Mouse (Mus musculus): ENCODE measurements around the gene 6030452D12Rik.

Gene 6030452D12Rik

DNA sequence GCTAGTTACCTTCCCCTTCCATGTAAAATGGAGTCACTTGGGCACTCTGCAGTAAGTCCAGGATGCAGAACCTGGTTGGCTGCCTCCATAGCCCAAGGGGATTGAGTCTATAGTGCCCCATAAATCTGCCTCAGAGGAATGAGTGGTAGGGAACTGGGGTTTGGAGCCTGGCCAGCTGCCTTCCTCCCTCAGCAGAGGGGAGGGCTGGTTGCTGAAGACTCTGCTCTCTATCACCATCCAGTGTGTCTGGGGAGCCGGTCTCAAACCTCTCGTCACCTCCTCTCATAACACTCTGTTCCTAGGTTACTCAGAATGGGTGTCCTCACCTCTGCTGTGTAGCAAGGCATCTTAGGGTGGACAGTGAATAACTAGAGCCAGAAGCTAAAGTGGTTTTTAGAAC, 16.3 kb downstream of the 6030452D12Rik start:
- no peak for DNase-seq (ENCODE audit: low read depth, low spot score)

DNA sequence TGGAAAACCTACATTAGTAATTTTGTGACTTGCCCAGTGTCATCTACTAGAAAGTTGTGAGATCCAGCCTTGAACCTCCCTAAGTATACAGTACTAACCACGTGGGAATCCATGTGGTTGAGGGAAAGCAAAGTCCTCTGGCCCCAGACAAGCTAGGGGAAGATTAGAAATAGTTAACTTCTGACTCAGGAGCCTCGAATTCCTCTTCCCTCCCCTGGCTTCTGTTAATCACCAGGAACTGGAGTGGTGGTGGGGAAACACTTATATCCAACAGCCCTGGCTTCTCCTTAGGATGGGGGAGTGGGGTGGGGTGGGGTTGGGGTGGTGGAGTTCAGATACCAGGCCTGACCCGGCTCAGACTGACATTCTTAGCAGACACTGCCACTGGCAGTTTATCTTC, 18.4 kb downstream of the 6030452D12Rik start:
- no peak for DNase-seq (ENCODE audit: low read depth, low spot score)

DNA sequence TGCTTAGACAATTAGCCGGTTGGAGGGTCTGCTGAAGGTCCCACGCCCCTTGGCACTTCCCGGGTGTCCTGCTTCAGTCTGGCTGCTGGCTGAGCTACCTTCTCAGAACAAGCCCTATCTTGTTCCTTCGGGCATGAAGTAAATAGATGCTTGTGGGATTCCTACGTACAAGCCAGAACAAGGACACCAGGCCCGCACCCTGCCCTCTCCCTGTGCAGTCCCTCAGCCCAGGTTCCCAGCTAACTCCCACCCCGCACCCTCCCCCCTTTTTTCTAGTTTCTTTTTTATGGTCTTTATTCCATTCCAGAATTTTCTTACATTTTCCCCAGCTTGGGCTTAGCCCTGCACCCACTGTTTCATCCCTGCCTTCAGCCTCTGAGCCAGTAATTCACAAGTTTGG, 20.3 kb downstream of the 6030452D12Rik start:
- DNase-seq (ENCODE audit: low read depth, low spot score) = no peak

DNA sequence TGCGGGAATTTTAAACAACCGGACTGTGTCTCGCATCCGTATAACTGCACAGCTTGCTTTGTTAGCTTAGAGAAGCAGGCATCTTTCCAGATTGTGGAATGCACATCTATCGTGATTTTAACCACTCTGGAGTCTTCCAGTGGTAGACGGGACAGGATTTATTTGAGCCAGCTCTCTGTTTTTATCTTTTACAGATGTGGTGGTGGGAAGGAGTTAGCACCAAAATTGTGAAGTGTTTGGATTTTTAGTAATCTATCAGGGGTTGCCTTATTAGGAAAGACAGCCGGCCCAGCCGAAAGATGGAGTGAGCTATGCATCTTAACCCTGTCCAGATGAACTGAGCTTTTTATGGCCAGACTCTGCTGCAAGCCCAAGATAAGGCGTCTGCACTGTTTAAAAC, 21.5 kb downstream of the 6030452D12Rik start:
- no peak for DNase-seq (ENCODE audit: low read depth, low spot score)

DNA sequence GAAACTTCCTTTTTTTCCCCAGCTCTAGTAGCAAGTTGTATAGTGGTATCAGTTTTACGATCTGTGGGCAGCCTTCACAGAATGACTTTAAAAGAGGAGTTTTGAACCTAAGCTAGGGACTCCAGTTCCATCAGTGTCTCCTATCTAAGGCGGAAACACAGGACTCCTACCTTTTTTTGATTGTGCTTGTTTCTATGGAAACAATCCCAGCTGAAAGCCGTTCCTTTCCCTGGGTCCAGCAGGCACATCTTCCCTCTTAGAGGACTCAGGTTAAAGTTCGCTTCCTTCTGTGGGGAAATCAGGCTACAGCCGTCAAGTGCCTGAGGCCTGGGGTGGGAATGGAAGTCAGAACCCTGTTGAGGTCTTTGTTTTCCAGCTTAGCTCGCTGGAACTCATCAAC, 26.4 kb downstream of the 6030452D12Rik start:
- no peak for DNase-seq (ENCODE audit: low read depth, low spot score)

DNA sequence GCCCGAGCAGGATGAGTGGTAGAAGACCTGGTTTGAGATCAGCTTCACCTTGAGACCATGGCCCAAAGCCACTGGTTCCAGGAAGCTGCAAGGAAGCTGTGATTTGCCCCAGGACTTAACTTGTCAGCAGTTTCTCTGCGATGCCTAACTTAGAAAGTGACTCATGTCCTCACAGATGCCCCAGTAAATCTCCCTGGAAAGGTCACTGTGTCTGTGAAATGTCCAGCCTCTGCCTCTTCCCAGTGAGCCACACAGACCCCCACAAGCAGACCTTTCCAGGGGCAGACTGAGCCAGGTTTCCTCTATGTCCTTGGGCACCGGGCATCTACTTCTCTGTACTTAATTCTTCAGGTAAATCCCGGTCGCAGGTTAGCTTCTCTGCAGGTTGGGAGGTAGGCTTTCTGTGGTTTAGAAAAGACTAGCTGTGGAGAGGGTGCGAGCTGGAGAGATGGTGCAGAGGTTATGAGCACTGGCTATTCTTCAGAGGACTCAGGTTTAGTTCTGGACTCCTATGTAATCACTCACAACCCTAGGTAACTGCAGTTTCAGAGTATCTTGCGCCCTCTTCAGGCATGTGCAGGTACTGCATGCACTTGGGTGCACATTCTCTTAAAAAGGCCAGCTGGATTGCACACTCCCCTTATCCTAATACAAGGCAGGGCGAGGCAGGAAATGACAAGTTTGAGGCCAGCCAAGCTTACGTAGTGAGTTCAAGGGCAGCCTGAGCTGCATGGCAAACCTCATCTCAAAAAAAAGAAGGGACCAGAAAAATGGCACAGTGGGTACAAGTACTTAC, 27.1 kb downstream of the 6030452D12Rik start:
- peak; percentile 89 for DNase-seq (ENCODE audit: low read depth, low spot score)

DNA sequence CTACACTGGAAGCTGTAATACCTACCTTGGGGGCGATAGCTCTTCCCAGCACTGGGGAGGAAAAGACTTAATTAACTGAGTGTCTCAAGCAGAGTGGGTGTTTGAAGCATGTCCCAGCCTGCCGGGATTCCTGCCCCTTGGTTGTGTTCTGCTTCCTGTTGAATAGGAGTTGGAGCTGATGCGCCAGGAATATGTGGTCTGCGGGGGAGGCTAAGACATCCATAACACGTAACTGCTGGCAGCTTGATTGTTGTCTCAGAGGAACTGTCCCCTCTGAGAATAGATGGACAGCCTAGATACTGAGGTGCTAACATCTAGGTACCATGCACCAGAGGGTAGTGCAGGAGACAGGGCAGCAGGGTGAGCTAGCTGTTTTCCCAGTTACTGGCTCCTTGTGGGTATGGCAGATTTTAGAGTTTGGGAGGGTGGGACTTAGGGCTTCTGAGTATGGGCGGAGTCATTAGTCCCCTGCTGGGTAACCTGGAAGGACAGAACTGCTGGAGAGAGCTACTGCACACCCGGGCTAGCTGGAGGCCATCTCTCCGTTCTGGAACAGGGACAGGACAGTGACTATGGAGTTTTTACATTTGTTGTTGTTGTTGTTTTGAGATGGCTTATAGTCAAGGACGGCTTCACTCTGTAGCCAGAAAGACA, 28.4 kb downstream of the 6030452D12Rik start:
- peak; percentile 61 for DNase-seq (ENCODE audit: low read depth, low spot score)

DNA sequence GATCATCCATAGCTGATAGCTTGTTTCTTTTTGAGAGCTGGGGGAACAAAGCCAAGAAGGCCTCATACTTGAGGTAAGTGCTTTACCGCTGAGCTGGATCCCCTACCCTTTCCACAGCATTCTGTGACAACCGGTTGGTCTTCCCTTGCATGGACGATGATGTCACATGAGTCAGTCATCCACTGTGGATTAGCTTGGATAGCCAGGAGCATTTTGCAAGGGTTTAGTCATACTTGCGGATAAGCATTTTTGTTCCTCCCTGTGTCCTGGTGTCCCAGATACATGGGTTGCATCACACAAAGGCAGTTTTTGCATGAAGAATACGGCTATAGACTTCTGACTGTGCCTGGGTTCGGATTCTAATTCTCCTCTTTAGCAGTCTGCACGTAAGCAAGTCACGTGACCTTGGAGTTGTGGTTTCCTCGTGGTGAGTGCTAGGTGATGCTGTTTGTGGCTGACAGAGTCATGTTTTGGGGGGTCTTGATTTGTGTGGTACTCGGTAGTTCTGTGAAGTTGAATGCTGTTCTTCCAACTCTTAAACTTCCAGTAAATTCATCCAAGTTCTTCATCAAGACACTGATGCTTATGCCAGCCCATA, 29.7 kb downstream of the 6030452D12Rik start:
- DNase-seq (ENCODE audit: low read depth, low spot score) = no peak

DNA sequence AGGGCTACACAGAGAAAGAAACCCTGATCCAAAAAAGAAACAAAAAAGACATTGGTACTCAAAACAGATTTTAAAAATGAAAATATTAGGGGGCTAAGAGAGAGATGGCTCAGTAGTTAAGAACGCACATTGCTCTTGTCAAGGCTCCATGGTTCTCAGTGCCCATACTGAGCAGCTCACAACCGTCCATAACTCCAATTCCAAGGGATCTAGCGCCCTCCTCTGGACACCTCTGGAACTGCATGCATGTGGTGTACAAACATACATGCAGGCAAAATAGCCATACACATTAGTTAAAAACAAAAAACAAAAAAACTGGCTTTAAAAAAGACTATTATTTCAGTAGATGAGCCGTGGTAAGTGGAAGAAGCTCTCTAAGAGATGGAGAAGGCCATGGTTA, 30.2 kb downstream of the 6030452D12Rik start:
- peak; percentile 80 for DNase-seq (ENCODE audit: low read depth, low spot score)

DNA sequence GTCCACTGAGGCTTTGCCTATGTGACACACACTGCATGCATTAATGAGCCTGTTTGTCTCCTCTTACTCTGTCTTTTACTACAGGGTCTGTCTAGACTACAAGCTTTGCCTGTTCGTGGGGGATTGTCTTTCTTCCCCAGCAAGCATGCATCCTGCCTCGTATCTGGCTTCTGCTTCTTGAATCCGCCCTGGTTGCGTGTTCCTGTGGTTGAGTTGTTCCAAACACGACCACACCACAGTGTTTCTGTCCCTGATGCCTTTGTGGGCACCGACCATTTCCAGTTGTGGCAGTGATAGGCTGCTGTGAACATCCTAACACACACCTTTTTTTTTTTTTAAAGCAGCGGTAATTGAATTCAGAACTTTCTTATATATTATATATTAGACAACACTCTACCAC, 33.4 kb downstream of the 6030452D12Rik start:
- DNase-seq (ENCODE audit: low read depth, low spot score) = no peak

DNA sequence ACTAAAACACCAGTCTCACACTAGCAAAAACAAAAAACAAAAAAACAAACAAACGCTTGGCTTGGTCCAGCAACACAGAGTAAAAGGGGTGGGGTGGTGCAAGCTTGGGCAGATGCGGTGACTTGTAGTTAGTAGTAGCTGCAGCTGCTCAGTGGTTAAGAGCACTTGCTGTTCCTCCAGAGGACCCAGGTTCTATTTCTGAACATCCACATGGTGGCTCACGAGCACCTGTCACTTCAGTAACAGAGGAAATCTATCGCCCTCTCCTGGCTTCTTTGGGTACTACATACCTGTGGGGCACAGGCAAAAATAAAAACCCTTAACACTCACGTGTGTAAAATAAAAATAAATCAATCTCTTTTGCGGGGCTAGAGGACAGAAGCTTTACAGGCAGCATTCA, 34.1 kb downstream of the 6030452D12Rik start:
- peak; percentile 94 for DNase-seq (ENCODE audit: low read depth, low spot score)

DNA sequence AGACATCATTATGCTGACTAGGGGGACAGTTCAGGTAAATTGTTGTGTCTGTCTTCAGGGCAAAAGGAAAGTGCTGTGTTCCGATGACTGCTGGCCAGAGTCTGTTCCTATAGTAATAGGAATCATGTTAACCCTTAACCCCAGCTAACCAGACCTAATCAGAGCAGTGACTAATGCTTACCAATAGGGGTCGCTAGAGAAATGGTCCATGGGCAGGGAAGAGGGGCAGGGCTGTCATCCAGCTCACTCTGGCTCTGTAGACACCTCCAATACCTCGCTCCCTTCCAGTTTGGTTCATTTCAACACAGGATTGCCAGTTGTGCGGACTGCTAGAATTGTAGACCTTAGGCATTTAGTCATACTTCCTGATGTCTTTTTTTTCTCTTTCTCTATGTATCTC, 35.1 kb downstream of the 6030452D12Rik start:
- DNase-seq (ENCODE audit: low read depth, low spot score) = peak; percentile 80

DNA sequence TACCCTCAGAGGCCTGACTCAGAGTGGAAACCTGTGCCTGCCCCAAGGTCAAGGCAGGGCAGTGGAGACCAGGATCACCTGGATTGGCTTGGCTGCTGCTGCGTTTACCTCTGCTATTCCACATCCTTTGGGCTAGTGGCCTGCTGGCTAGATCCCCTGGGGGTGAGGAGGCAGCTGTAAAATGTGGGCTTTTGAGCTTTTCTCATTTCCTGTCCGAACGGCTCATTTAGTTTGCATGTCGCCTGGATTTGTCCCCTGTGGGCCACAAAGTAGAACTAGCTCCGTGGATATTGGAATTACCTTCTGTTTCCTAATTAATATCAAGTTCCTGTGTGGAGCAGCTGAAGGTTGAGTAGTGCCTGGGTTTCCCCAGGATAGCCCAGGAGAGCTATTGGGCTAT, 38.9 kb downstream of the 6030452D12Rik start:
- no peak for DNase-seq (ENCODE audit: low read depth, low spot score)

DNA sequence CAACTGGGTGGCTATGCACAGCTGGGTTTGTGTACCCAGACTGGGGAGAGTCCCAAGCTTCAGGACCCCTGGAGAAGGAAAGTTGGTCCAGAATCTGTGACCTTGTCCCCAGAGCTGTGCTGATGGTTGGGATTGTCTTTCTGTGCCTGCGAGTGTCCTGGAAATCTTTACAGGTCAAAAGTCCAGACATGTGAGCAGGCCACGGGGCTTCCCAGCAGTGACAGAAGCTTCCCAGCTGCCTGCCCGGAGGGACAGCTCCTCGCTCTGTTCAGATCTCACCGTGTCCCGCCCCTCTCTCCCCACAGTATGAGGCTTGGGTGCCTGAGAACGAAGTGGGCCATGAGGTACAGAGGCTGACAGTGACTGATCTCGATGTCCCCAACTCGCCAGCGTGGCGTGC, 40.7 kb downstream of the 6030452D12Rik start:
- no peak for DNase-seq (ENCODE audit: low read depth, low spot score)

DNA sequence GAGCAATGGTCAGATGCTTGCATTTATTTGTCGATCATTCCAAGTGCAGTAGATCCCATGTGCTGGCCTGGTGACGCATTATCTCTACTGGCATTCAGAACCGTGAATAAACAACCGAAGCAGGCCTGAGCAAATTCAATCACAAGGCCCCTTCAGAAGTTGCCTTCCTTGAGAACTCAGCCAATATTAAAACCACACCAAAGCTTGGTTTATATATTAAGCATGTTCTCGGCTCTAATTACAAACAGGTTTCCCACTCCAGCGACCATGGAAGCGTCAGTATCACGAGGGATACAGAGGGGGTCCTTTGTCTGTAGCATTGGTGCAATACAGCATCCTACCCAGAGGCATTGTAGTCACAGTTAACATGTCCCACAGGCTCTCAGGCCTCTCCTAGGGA, 42.7 kb downstream of the 6030452D12Rik start:
- no peak for DNase-seq (ENCODE audit: low read depth, low spot score)

DNA sequence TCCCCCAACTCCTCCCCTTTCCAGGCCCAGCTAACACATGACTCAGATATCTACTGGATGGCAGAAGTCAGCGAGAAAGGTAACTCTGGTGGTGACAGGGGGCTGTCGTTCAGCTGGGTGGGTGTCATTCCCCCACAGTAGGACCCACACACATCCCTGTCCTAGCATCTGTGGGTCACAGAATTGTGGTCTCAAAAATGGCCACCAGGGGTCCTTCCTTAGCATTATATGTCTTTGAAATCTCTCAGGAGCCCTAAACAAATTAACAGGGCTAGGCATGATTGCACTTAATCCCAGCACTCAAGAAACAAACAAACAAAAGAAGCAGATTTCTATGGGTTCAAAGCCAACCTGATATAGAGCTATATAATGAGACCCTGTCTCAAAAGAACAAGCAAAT, 44.8 kb downstream of the 6030452D12Rik start:
- DNase-seq (ENCODE audit: low read depth, low spot score) = no peak

DNA sequence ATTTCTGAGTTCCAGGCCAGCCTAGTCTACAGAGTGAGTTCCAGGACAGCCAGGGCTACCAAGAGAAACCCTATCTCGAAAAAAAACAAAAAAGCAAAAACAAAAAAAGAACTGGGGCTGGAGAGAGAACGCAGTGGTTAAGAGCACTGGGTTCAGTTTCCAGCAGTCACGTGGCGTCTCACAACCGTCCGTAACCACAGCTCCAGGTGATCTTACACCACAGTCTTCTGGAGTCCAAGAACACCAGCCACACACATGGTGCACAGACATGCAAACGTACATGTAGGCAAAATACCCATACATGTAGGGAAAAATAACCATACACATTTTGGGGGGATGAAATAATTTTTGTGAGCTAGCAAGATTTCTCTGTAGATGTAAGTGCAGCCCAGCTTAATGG, 46.4 kb downstream of the 6030452D12Rik start:
- DNase-seq (ENCODE audit: low read depth, low spot score) = no peak

DNA sequence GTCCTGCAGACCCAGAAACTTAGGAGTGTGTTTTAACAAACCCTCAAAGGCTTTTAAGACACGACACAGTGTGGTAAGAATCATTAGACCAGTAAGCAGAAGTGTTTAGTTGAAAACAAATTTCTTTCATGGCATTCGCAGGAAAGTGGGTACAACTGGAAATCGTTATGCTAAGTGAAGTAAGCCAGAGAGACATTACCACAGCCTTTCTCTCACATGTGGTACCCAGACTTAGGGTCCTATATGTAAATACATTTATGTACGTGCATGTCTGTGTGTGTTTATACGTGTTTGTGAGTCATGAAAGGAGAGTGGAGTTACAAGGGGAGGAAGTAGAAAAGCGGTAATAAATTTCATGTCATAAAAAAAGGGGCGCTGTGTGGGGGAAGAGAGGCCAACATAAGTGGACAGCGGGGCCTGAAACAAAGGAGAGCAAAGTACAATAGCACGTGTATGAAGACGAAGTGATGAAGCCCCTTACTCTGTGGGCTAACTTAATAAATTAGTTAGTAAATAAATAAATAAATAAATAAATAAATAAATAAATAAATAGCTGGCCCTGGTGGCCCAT, 48.1 kb downstream of the 6030452D12Rik start:
- no peak for DNase-seq (ENCODE audit: low read depth, low spot score)

DNA sequence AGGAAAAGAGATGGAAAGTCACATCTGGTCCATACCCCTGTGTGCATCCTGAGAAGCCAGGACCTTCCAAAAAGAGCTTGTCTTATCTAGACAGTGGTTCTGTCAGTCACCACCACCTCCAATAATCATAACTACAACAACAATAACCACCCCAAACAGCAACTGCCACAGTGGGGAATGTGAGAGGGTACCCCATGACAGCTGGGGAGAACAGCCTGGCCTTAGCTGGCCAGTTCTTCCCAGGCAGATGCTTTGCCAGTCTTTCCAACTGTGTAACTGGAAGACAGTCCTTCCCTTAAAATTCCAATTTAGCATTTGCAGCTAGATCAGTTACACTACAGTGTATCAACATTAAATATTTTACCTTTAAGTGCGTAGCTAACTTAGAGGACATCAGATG, 50.6 kb downstream of the 6030452D12Rik start:
- DNase-seq (ENCODE audit: low read depth, low spot score) = no peak

DNA sequence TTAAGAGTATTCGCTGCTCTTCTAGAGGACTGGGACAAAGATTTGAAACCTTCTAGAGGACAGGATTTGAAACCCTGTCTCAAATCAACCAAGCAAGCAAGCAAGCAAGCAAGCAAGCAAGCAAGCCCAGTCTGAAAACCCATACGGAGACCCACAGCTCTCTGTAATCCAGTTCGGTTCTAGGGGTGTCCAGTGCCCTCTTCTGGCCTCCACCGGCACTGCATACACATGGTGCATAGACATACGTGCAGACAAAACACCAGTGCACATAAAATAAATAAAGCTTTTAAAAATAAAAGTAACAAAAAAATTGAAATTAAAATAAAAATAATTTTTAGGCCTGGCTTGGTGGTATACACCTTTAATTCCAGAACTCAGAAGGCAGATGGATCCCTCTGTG, 53.7 kb downstream of the 6030452D12Rik start:
- DNase-seq (ENCODE audit: low read depth, low spot score) = peak; percentile 76

DNA sequence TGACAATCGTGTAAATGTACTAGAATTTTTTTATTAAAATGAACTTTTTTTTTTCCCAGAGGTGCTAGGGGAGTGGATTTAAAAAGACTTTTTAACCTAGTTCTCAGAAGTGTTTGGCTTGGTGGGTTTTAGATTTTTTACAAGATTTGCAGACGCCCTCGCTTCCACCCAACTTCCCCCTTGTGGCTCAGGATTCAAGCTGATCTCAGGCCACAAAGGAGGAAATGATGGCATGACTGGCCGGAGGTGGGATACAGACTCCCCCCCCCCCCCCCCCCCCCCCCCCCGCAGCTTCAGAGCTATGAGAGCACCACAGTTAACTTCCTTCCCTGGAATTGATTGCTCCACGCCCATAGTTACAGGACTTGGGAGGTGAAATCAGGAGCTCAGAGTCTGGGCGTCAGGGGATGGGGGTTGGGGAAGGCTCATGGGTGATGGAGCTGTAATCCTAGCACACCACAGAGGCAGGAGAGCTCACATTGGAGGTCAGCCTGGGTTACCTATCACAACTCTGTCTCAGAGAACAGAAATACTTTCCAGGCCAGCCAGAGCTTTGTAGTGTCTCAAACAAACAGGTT, 55.8 kb downstream of the 6030452D12Rik start:
- peak; percentile 80 for DNase-seq (ENCODE audit: low read depth, low spot score)
